In the genomic region with DNA sequence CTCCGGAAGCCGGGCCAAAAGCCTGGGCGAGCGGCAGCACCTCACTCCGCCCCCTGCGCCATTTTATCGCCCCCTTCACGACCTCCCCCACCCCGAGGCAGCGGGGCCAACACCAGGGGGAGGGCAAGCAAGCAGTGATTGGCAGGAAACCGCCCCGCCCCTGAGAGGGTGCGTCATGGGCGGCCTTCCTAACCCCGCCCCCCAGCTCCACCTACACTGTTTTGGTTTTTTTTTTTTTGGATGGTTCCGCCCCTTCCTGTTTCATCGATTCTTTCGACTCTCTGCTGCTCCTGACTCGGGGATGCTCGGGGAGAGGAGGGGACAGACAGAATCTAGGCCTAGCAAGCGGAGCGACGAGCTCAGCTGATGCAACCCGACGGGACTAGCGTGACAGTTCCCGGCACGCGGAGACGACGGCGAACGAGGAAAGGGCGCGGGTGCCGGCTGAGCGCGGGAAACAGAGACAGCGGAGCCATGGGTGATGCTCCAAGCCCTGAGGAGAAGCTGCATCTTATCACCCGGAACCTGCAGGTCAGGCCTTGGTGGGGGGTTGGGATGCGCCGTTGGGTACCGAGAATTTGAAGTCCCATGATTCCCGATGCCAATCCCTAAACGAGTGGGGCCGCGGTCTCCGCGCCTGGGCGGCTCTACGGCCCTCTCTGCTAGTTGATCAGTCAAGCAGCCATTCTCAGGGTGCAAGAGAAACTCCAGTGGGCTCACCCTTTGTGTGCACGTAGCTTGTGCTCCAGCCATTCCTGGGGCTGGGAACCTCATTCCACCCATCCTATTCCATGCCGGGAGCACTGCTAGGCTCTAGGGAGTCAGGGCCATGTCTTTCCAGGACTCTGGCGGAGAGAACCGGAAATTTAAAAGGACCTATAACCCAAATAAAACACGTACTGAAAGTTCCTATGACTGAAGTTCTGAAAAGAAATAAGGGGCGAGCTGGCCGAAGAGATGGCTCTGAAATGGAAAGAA, we compare ENCODE assay signal across 8 mouse cellular contexts. TPM values are rescaled to one million over a fixed set of nuclear protein-coding genes. Genes with fewer than 3 reads are reported as not detected.
A peak's percentile ranks its signal among the peaks of the same experiment; 100 is the strongest.
DNase-seq lines count a peak whose midpoint lies in the region; ATAC-seq lines count a peak whose summit lies in the region.

Gene S100pbp (minus strand): TSS at position 186 of the 978 bp plus-strand sequence.
Gene Yars (plus strand): TSS at position 219 of the 978 bp plus-strand sequence.

- peak; percentile 93 for ATAC-seq in megakaryocyte progenitor cell, adult 5-6 weeks (replicated peaks; ENCODE audit: poor library complexity)

- DNase-seq in adipocyte (ENCODE audit: low spot score): peak; percentile 98
- peak; percentile 97 for DNase-seq in embryo, embryonic 10 days (ENCODE audit: low spot score)
- peak; percentile 96 for DNase-seq in gastrocnemius, postnatal 10 days
- DNase-seq in induced T-regulatory cell, adult 2 months (ENCODE audit: low read depth): peak; percentile 99
- DNase-seq in left cerebral cortex, adult 9 months (ENCODE audit: low spot score in 2 of 2): peak; percentile 90 to 96
- peak; percentile 95 for DNase-seq in right cerebral cortex, postnatal 14 days
- peak; percentile 93 to 97 for DNase-seq in urinary bladder, postnatal 36 days (ENCODE audit: low spot score in 2 of 2)

RNA-seq across cellular contexts. Expression of gene S100pbp, which starts in this region (rescaled TPM):
- 10 to 100 TPM in 1 of 2 experiments, 1 to 10 TPM in 1; 8.3 to 13.3 TPM for total RNA-seq in gastrocnemius, postnatal 10 days (2021)
- total RNA-seq in megakaryocyte progenitor cell, adult 5-6 weeks (2015): 25.1 and 42.6 TPM in 2 replicates
- total RNA-seq in megakaryocyte progenitor cell, adult 5-6 weeks (2017): 13.2 and 23.5 TPM in 2 replicates

RNA-seq across cellular contexts. Expression of gene Yars, which starts in this region (rescaled TPM):
- total RNA-seq in gastrocnemius, postnatal 10 days (2021): 10 to 100 TPM; 35.5 to 48.5 TPM
- total RNA-seq in megakaryocyte progenitor cell, adult 5-6 weeks (2015): 25.2 and 28.0 TPM in 2 replicates
- 55.3 and 60.7 TPM in 2 replicates for total RNA-seq in megakaryocyte progenitor cell, adult 5-6 weeks (2017)

Comparison
In these comparisons a context has a peak if more than half of its experiments do, and no peak if none do; other contexts are left out.
1. Peak in every context shown above with its lines: DNase-seq and ATAC-seq.